Mouse (Mus musculus) heart, postnatal 0 days (tissue): Measurements from ENCODE around the gene Plekha8.

Experiments used
- CTCF ChIP-seq: IDR thresholded peaks from 2 replicates; pipeline ENCODE4 v1.5.1; 2016; ENCODE audit warnings: antibody characterized with exemption, control low read depth, low read depth
- EP300 ChIP-seq: IDR thresholded peaks from 2 replicates; pipeline ENCODE4 v1.6.1; 2016; ENCODE audit warnings: antibody characterized with exemption, low read depth

DNA sequence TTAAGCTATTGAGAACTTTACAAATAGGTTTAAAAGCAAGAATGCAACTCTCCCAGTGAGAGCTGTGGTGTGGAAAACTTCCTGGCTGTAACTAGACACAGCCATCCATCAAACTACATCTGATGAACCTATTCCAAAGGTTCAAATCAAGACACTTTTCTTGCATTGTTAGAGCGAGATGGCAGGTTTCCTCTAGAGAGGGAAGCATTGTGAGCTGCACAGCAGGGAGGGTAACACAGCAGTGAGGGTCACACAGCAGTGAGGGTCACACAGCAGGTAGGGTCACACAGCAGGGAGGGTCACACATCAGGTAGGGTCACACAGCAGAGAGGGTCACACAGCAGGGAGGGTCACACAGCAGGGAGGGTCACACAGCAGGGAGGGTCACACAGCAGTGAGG is 6.7 kb upstream of the Plekha8 start:
- TF ChIP-seq CTCF = no peak
- no peak for TF ChIP-seq EP300
